Mouse (Mus musculus) cortical plate, adult 2 months (tissue): Measurements from ENCODE around the gene Mycl.

Source experiments
- CTCF ChIP-seq: fragments of 200-500 bp; IDR thresholded peaks from 2 replicates; pipeline ENCODE4 v1.5.1; 2011; ENCODE audit warnings: mild to moderate bottlenecking, control low read depth, low read length; ENCODE audit not compliant: insufficient read depth; ENCODE audit errors: extremely low read depth
- POLR2A ChIP-seq: fragments of 200-500 bp; IDR thresholded peaks from 2 replicates; pipeline ENCODE4 v1.6.1; 2011; ENCODE audit warnings: mild to moderate bottlenecking, low read length, control low read depth; ENCODE audit not compliant: insufficient read depth; ENCODE audit errors: extremely low read depth

GRCm38 (mm10) chr4:123022896-123023295, 27.4 kb downstream of the Mycl start:
- TF ChIP-seq CTCF (no peak), POLR2A (no peak)
